16 mouse cellular contexts compared by ENCODE assay signal in genomic region chr10:36803705-36804104, GRCm38 (mm10).
A peak's percentile ranks its signal among the peaks of the same experiment; 100 is the strongest.
DNase-seq lines count a peak whose midpoint lies in the region; ATAC-seq and TF ChIP-seq lines count a peak whose summit lies in the region.
"Had no signal": no experiment of that assay in that cellular context is flagged by ENCODE, and none has a peak within 500 bp of the region (broad histone marks: within the 10 kb centered on the region; RNA-seq: fewer than 3 reads in every experiment).

No protein-coding gene starts in this region.

- no peak overlapping the region for H3K27ac ChIP-seq in forebrain, postnatal 0 days (ENCODE audit: low read depth, low read length)
- H3K27ac ChIP-seq in forebrain, embryonic 12.5 days: no peak overlapping the region
- no peak overlapping the region for H3K27ac ChIP-seq in layer of hippocampus, adult 2 months
- H3K27ac ChIP-seq: limb, embryonic 13.5 days had no signal

- no peaks in the 10 kb centered on the region for H3K27me3 ChIP-seq in forebrain, postnatal 0 days (ENCODE audit: insufficient read depth, low read length)
- no peaks in the 10 kb centered on the region for H3K27me3 ChIP-seq in forebrain, embryonic 12.5 days
- H3K27me3 ChIP-seq: heart, embryonic 12.5 days; limb, embryonic 13.5 days had no signal

- no peaks in the 10 kb centered on the region for H3K9me3 ChIP-seq in forebrain, postnatal 0 days (ENCODE audit: low read length)
- H3K9me3 ChIP-seq in forebrain, embryonic 12.5 days: no peaks in the 10 kb centered on the region
- H3K9me3 ChIP-seq: G1E; heart, embryonic 12.5 days; limb, embryonic 13.5 days had no signal

- no peak for ATAC-seq in forebrain, postnatal 0 days
- no peak for ATAC-seq in forebrain, embryonic 12.5 days (ENCODE audit: low FRiP score)
- ATAC-seq: activated CD4-positive, CD25-positive, alpha-beta regulatory T cell, adult 4 months; liver, postnatal 0 days had no signal

- TF ChIP-seq CTCF in forebrain, postnatal 0 days (IDR thresholded peaks at IDR 0.05; ENCODE audit: low read depth): 0 out of 2 replicates have a peak, but pooled peaks have one; percentile 8
- TF ChIP-seq CTCF in layer of hippocampus, adult 2 months (conservative IDR thresholded peaks at IDR 0.05): 0 out of 2 replicates have a peak, but pooled peaks have one; percentile 7

- no peak overlapping the region for H3K4me2 ChIP-seq in forebrain, postnatal 0 days (ENCODE audit: low read depth)
- H3K4me2 ChIP-seq in forebrain, embryonic 12.5 days: no peak overlapping the region
- H3K4me2 ChIP-seq: heart, embryonic 12.5 days; limb, embryonic 13.5 days had no signal

- no peak overlapping the region for H3K9ac ChIP-seq in forebrain, postnatal 0 days
- no peak overlapping the region for H3K9ac ChIP-seq in forebrain, embryonic 12.5 days
- H3K9ac ChIP-seq: heart, embryonic 12.5 days; limb, embryonic 13.5 days; liver, postnatal 0 days had no signal

- no peak for DNase-seq in forebrain, postnatal 0 days
- DNase-seq in layer of hippocampus, adult 2 months (ENCODE audit: low spot score in 2 of 2): no peak
- no peak for DNase-seq in layer of hippocampus, postnatal 36 days
- DNase-seq in embryo, embryonic 11 days: peak; percentile 56
- peak; percentile 50 for DNase-seq in retina, embryonic 14.5 days (ENCODE audit: low spot score)
- no peak for DNase-seq in thymus, adult 18-20 months
- DNase-seq in gastrocnemius, postnatal 25 days: no peak
- DNase-seq: cerebellum, postnatal 10 days; gastrocnemius, postnatal 14 days; kidney, postnatal 36 days; liver, postnatal 0 days had no signal

- no peak overlapping the region for H3K4me3 ChIP-seq in forebrain, postnatal 0 days (ENCODE audit: low read depth, low read length)
- no peak overlapping the region for H3K4me3 ChIP-seq in forebrain, embryonic 12.5 days (replicated peaks)
- H3K4me3 ChIP-seq in layer of hippocampus, adult 2 months: no peak overlapping the region
- H3K4me3 ChIP-seq: heart, embryonic 12.5 days; limb, embryonic 13.5 days had no signal

- no peaks in the 10 kb centered on the region for H3K4me1 ChIP-seq in forebrain, postnatal 0 days (ENCODE audit: insufficient read depth)
- peaks cover 12% of the 10 kb centered on the region; the same call in 1 of the 2 replicates for H3K4me1 ChIP-seq in forebrain, embryonic 12.5 days
- H3K4me1 ChIP-seq: heart, embryonic 12.5 days had no signal

- 21% methylated on average over 2 of the region's 2 CpGs for WGBS in forebrain, postnatal 0 days
- WGBS in forebrain, embryonic 12.5 days: 9% methylated on average over 2 of the region's 2 CpGs

- no peaks in the 10 kb centered on the region for H3K36me3 ChIP-seq in forebrain, postnatal 0 days (ENCODE audit: insufficient read depth)
- H3K36me3 ChIP-seq in forebrain, embryonic 12.5 days (replicated peaks): no peaks in the 10 kb centered on the region
- H3K36me3 ChIP-seq: G1E; heart, embryonic 12.5 days; limb, embryonic 13.5 days had no signal

Comparison
In these comparisons a context has a peak if more than half of its experiments do, and no peak if none do; other contexts are left out.
1. DNase-seq: peak in embryo, embryonic 11 days (single experiment) and retina, embryonic 14.5 days (single experiment); none in forebrain, postnatal 0 days (single experiment), layer of hippocampus, adult 2 months (0 of 2), layer of hippocampus, postnatal 36 days (0 of 2), thymus, adult 18-20 months (0 of 2) and gastrocnemius, postnatal 25 days (single experiment).